Mouse (Mus musculus): Measurements from ENCODE around the gene Pcsk2.

- no peak for TF ChIP-seq CTCF (IDR thresholded peaks at IDR 0.05)
- no peak for TF ChIP-seq POLR2A (IDR thresholded peaks at IDR 0.05; ENCODE audit: insufficient read depth, low read depth, low read length)
- no peak for TF ChIP-seq EP300 (IDR thresholded peaks at IDR 0.05; ENCODE audit: insufficient read depth, low read depth, low read length)
Measured at GRCm38 (mm10) chr2:143801097-143801496, 255.1 kb downstream of the Pcsk2 start.
